Mouse (Mus musculus): ENCODE data around the gene Slc35b2.

Gene Slc35b2

GRCm38 (mm10) chr17:45564531-45565084 lies 934 bp downstream of the Slc35b2 start:
- DNase-seq (ENCODE audit: low spot score) = no peak

GRCm38 (mm10) chr17:45565103-45565502 lies 1.4 kb downstream of the Slc35b2 start:
- DNase-seq (ENCODE audit: low spot score) = no peak

GRCm38 (mm10) chr17:45566031-45566359 lies 2.3 kb downstream of the Slc35b2 start:
- DNase-seq (ENCODE audit: low spot score) = no peak

- DNase-seq (ENCODE audit: low spot score) = no peak
These were observed 2.9 kb downstream of the Slc35b2 start for GRCm38 (mm10) chr17:45566360-45567161.

- DNase-seq (ENCODE audit: low spot score) = no peak
These were observed 3.5 kb downstream of the Slc35b2 start for GRCm38 (mm10) chr17:45567162-45567601.

- DNase-seq (ENCODE audit: low spot score) = no peak
These were observed 5.3 kb downstream of the Slc35b2 start for GRCm38 (mm10) chr17:45568990-45569389.

GRCm38 (mm10) chr17:45569999-45570398 lies 6.3 kb downstream of the Slc35b2 start:
- DNase-seq (ENCODE audit: low spot score) = no peak

GRCm38 (mm10) chr17:45572103-45573086 lies 8.7 kb downstream of the Slc35b2 start:
- DNase-seq (ENCODE audit: low spot score) = peak; percentile 87

GRCm38 (mm10) chr17:45573087-45573779 lies 9.6 kb downstream of the Slc35b2 start, which contains the start of gene Hsp90ab1:
Gene Hsp90ab1, minus strand, starts transcription at chr17:45573271.
- DNase-seq (ENCODE audit: low spot score) = peak; percentile 98

GRCm38 (mm10) chr17:45573780-45574123 lies 10.1 kb downstream of the Slc35b2 start:
- peak; percentile 98 for DNase-seq (ENCODE audit: low spot score)

- peak; percentile 69 for DNase-seq (ENCODE audit: low spot score)
These were observed 10.6 kb downstream of the Slc35b2 start for GRCm38 (mm10) chr17:45574129-45574761.

GRCm38 (mm10) chr17:45575123-45575897 lies 11.6 kb downstream of the Slc35b2 start:
- DNase-seq (ENCODE audit: low spot score) = no peak

- no peak for DNase-seq (ENCODE audit: low spot score)
These were observed 14.6 kb downstream of the Slc35b2 start for GRCm38 (mm10) chr17:45578242-45578641.

GRCm38 (mm10) chr17:45578843-45579242 lies 15.2 kb downstream of the Slc35b2 start:
- DNase-seq (ENCODE audit: low spot score) = no peak

- DNase-seq (ENCODE audit: low spot score) = no peak
These were observed 15.9 kb downstream of the Slc35b2 start for GRCm38 (mm10) chr17:45579554-45579953.

GRCm38 (mm10) chr17:45580958-45581477 lies 17.3 kb downstream of the Slc35b2 start:
- peak; percentile 70 for DNase-seq (ENCODE audit: low spot score)

GRCm38 (mm10) chr17:45581567-45581983 lies 17.9 kb downstream of the Slc35b2 start:
- DNase-seq (ENCODE audit: low spot score) = peak; percentile 79

GRCm38 (mm10) chr17:45582188-45582587 lies 18.5 kb downstream of the Slc35b2 start:
- no peak for DNase-seq (ENCODE audit: low spot score)

GRCm38 (mm10) chr17:45582715-45583355 lies 19.2 kb downstream of the Slc35b2 start:
- no peak for DNase-seq (ENCODE audit: low spot score)

Data from lung, postnatal 25 days (tissue).